Mouse (Mus musculus) hindbrain, embryonic 16.5 days (tissue): ENCODE data around the gene Gm44579. TPM values are rescaled to one million over a fixed set of nuclear protein-coding genes. Genes with fewer than 3 reads are reported as not detected.

Source experiments
- ATAC-seq: fragments of 200-750 bp; cut with Nextera tagmentation; 2 replicates; pipeline ENCODE4 v1.8.0; 2017; ENCODE audit warnings: moderate TSS enrichment, moderate library complexity
- H3K27ac ChIP-seq: fragments of 300-500 bp; sonication (generic); 2 replicates; pipeline ENCODE4 v1.5.1; 2014; ENCODE audit warnings: low read depth, mild to moderate bottlenecking, control low read depth, low read length, moderate library complexity
- H3K27me3 ChIP-seq: fragments of 300-500 bp; sonication (generic); replicated peaks from 2 replicates; pipeline ENCODE4 v1.6.1; 2014; ENCODE audit warnings: low read length; ENCODE audit not compliant: control insufficient read depth, insufficient read depth
- H3K36me3 ChIP-seq: fragments of 300-500 bp; sonication (generic); 2 replicates; pipeline ENCODE4 v1.6.1; 2014; ENCODE audit warnings: mild to moderate bottlenecking, low read length, moderate library complexity, mixed read lengths; ENCODE audit not compliant: control insufficient read depth, insufficient read depth
- H3K4me1 ChIP-seq: fragments of 300-500 bp; sonication (generic); 2 replicates; pipeline ENCODE4 v1.6.1; 2014; ENCODE audit warnings: low read depth, low read length; ENCODE audit not compliant: control insufficient read depth, insufficient read depth
- H3K4me2 ChIP-seq: fragments of 300-500 bp; sonication (generic); 2 replicates; pipeline ENCODE4 v1.6.1; 2014; ENCODE audit warnings: mild to moderate bottlenecking, low read length, control low read depth, moderate library complexity
- H3K4me3 ChIP-seq: fragments of 300-500 bp; sonication (generic); 2 replicates; pipeline ENCODE4 v1.5.1; 2014; ENCODE audit warnings: mild to moderate bottlenecking, low read length, control low read depth, moderate library complexity
- H3K9ac ChIP-seq: fragments of 300-500 bp; sonication (generic); 2 replicates; pipeline ENCODE4 v1.6.1; 2014; ENCODE audit warnings: low read depth, mild to moderate bottlenecking, control low read depth, low read length, moderate library complexity
- H3K9me3 ChIP-seq: fragments of 300-500 bp; sonication (generic); 2 replicates; pipeline ENCODE4 v1.6.1; 2014; ENCODE audit warnings: mild to moderate bottlenecking, low read length, moderate library complexity; ENCODE audit not compliant: control insufficient read depth
- WGBS: fragments of 180-500 bp; shearing (Covaris S2); extraction: QIAGEN DNeasy Blood & Tissue Kit; methylation state at CpG from one replicate; pipeline ENCODE4 v1.1.7; 2014; 5-methylcytosine and 5-hydroxymethylcytosine counted together
- polyA plus RNA-seq: library from polyadenylated mRNA; unstranded; fragments of >200 nt; fragmentation: Nextera tagmentation; extraction: Ambion mirVana; gene quantifications from 2 replicates; pipeline ENCODE4 v1.2.1, GENCODE M21; 2015

Gene Gm44579
- not detected in 2 replicates for polyA plus RNA-seq

DNA sequence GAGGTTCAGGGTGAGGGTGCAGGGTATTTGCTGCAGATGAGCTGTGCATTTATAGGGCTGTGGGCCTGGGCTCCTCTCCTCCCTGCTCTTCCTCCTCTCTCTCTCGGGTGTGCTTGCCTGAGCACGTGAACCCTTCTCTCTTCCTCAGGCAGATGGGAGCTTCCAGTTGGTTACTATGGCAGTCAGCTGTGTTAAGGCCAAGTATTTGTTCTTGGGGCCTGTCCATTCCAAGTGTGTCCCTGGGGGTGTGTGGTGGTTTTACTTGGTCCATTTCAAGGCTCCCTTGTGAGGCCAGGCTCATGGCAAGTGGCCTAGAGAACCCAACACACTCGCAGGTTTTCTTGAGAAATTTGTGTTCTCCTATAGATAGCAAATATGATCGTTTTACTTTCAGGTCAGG, at the start of gene Gm44579, which contains the start of gene Olfr287:
Gene Gm44579 (minus strand): TSS at position 101 of the 400 bp plus-strand sequence.
Gene Olfr287 (minus strand): TSS at position 180 of the 400 bp plus-strand sequence.
- H3K9ac ChIP-seq, result no peak within 1 kb of the TSS
- 50% methylated on average over 3 of the region's 4 CpGs for WGBS
- no peaks in the 10 kb centered on the region for H3K36me3 ChIP-seq
- ATAC-seq, result no peak
- no peaks in the 10 kb centered on the region for H3K4me1 ChIP-seq
- H3K9me3 ChIP-seq, result no peaks in the 10 kb centered on the region
- no peak within 1 kb of the TSS for H3K4me2 ChIP-seq
- no peak within 1 kb of the TSS for H3K27ac ChIP-seq
- H3K27me3 ChIP-seq, result no peaks in the 10 kb centered on the region
- H3K4me3 ChIP-seq, result no peak within 1 kb of the TSS

DNA sequence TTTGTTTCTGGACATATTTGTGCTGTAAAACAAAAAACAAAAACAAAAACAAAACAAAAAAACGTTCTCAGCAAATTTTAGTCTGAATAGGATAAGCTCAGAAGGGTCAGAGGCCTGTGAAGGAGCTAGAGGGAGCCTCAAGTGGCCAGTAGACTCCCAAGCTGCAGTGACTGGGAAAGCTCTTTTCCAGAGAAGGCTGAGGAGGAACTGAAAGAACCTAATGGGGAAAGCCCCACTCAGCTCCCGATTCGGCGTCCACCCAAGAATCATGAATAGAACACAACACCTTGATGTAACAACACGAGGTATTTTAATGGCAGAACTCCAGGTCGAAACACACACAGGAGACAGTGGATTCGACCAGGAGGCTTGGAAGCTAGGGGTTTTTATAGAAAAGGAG, 37.0 kb upstream of the Gm44579 start:
- Histone ChIP-seq H3K9me3 (no peaks in the 10 kb centered on the region), H3K4me1 (no peaks in the 10 kb centered on the region), H3K27ac (no peak overlapping the region), H3K4me3 (no peak overlapping the region), H3K36me3 (no peaks in the 10 kb centered on the region), H3K9ac (no peak overlapping the region), H3K4me2 (no peak overlapping the region), H3K27me3 (no peaks in the 10 kb centered on the region)
- no peak for ATAC-seq
- 90% methylated on average over 7 of the region's 7 CpGs for WGBS

DNA sequence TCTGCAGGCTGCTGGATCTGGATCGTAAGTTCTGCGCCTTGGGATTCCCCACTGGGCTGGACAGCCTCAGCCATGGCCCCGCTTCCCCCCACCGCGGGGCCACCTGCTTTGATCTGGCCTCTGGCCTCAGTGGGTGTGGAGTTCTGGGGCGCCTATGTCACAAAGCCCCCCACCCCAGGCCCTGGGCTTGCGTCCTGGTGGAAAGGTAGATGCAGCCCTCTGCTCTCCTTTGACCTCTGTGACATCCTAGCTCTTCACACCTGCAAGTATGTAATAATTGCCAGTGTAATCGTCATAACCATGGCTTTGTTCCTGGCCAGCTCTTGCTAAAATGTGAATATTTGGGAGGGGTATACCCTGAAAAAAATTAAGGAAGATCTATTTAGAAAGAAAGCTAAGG, 36.4 kb upstream of the Gm44579 start, which contains the start of gene H1fnt:
Gene H1fnt (minus strand): TSS at position 101 of the 400 bp plus-strand sequence.
- no peaks in the 10 kb centered on the region for H3K36me3 ChIP-seq
- H3K9me3 ChIP-seq, result no peaks in the 10 kb centered on the region
- WGBS, result 83% methylated on average over 8 of the region's 8 CpGs
- H3K4me1 ChIP-seq, result no peaks in the 10 kb centered on the region
- no peaks in the 10 kb centered on the region for H3K27me3 ChIP-seq
- no peak within 1 kb of the TSS for H3K4me2 ChIP-seq
- H3K4me3 ChIP-seq, result no peak within 1 kb of the TSS
- ATAC-seq, result no peak
- H3K9ac ChIP-seq, result no peak within 1 kb of the TSS
- H3K27ac ChIP-seq, result no peak within 1 kb of the TSS

DNA sequence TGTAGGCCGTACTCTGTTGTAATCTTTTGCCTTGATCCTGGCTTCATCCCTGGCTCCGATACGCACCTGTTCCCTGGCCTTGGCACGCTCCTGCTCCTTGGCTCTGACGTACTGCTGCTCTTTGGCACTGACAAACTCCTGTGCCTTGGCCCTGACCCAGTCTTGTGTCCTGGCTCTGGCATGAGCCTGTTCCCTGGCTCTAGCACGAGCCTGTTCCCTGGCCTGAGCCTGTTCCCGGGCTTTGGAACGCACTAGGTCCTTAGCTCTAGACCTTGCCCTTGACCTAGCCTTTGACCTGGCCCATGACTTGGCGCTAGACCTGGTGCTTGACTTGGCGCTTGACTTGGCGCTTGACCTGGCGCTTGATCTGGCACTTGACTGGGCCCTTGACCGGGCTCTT, 35.5 kb upstream of the Gm44579 start:
- no peak overlapping the region for H3K9ac ChIP-seq
- no peak overlapping the region for H3K4me3 ChIP-seq
- no peak overlapping the region for H3K27ac ChIP-seq
- ATAC-seq, result no peak
- H3K4me2 ChIP-seq, result no peak overlapping the region
- 90% methylated on average over 13 of the region's 13 CpGs for WGBS
- no peaks in the 10 kb centered on the region for H3K36me3 ChIP-seq
- no peaks in the 10 kb centered on the region for H3K9me3 ChIP-seq
- H3K4me1 ChIP-seq, result no peaks in the 10 kb centered on the region
- no peaks in the 10 kb centered on the region for H3K27me3 ChIP-seq

DNA sequence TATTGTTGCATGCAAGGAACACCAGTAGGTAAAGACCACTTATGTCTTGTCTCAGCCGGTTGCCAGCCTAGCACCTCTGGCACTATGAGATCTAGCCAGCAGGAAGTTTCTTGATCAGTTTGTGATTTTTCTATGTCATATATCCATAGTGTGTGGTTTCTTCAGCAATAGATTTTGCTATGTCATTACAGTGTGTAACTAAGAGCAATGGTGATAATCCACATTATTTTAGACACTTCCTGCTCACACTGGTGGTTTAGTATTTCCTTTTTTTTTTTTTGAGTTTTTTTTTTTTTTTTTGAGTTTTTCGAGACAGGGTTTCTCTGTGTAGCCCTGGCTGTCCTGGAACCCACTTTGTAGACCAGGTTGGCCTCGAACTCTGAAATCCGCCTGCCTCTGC, 14.7 kb upstream of the Gm44579 start:
- no peak for ATAC-seq
- WGBS, result 90% methylated on average over 4 of the region's 4 CpGs
- Histone ChIP-seq H3K27ac (no peak overlapping the region), H3K4me3 (no peak overlapping the region), H3K4me2 (no peak overlapping the region), H3K4me1 (no peaks in the 10 kb centered on the region), H3K27me3 (no peaks in the 10 kb centered on the region), H3K36me3 (no peaks in the 10 kb centered on the region), H3K9ac (no peak overlapping the region), H3K9me3 (peaks cover 3% of the 10 kb centered on the region; the same call in 1 of the 2 replicates)

DNA sequence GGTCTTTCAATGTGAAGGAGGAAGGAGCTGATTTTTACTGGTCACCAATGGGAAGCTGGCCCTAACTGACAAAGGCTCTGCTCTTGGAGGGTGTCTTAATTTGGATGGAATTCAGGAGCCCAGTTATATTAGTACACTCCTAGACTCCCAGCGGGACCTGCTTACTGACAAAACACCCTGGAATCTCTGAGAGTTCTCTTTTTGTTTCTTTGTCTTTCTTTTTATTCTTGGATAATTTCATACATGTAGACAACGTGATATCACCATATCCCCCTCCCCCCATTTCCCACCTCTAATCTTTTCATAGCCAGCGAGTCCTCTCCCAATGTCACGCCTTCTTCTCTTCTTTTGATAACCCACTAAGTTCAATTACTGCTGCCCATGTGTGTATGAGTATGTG, 13.6 kb upstream of the Gm44579 start, which contains the start of gene Olfr286:
Gene Olfr286 (minus strand): TSS at position 101 of the 400 bp plus-strand sequence.
- ATAC-seq, result no peak
- Histone ChIP-seq H3K9ac (no peak within 1 kb of the TSS), H3K27me3 (no peaks in the 10 kb centered on the region), H3K4me3 (no peak within 1 kb of the TSS), H3K4me1 (no peaks in the 10 kb centered on the region), H3K36me3 (no peaks in the 10 kb centered on the region), H3K4me2 (no peak within 1 kb of the TSS), H3K9me3 (peaks cover 3% of the 10 kb centered on the region; the same call in 1 of the 2 replicates), H3K27ac (no peak within 1 kb of the TSS)
- WGBS, result 89% methylated on average over 4 of the region's 4 CpGs

DNA sequence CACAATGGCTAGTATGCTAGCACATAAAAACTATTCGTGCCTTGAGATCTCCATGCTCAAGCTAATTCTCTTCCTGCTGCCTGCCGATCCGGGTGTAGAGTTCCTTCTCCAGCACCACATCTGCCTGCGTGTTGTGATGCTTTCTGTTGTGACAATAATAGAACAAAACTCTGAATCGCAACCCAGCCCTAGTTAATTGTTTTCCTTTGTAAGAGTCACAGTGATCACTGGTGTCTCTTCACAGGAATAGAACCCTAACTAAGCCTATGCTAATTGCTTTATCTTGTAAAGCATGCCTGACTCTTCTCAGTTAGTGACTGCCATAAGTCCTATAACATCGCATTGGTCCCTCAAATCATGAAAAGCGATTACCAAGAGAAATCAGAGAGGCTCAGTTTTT, 5.3 kb upstream of the Gm44579 start:
- Histone ChIP-seq H3K9ac (no peak overlapping the region), H3K27me3 (no peaks in the 10 kb centered on the region), H3K4me3 (no peak overlapping the region), H3K36me3 (no peaks in the 10 kb centered on the region), H3K9me3 (no peaks in the 10 kb centered on the region), H3K4me2 (no peak overlapping the region), H3K27ac (no peak overlapping the region), H3K4me1 (no peaks in the 10 kb centered on the region)
- ATAC-seq, result no peak
- 72% methylated on average over 7 of the region's 7 CpGs for WGBS

DNA sequence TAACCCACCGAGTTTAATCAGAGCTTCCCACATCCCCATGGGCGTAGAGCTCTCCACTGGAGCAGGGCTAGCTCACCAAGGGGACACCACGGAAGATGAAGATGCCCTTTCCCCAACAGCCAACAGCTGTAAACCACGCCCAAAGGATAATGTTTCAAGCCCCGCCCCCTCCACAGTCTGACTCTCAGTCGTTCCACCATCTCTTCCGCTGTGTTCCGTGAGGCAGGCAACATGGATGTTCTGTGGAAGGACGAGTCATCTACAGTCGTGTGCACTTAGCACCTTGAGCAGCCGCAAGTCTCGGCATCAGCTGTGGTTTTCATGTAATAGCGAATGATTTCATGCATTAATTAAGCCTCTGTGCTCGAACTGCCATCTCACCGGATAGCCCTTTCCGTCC, 4.8 kb upstream of the Gm44579 start:
- Histone ChIP-seq H3K4me2 (no peak overlapping the region), H3K9ac (no peak overlapping the region), H3K27ac (no peak overlapping the region), H3K4me1 (no peaks in the 10 kb centered on the region), H3K9me3 (no peaks in the 10 kb centered on the region), H3K27me3 (no peaks in the 10 kb centered on the region), H3K36me3 (no peaks in the 10 kb centered on the region), H3K4me3 (no peak overlapping the region)
- WGBS, result 44% methylated on average over 16 of the region's 16 CpGs
- ATAC-seq, result no peak

DNA sequence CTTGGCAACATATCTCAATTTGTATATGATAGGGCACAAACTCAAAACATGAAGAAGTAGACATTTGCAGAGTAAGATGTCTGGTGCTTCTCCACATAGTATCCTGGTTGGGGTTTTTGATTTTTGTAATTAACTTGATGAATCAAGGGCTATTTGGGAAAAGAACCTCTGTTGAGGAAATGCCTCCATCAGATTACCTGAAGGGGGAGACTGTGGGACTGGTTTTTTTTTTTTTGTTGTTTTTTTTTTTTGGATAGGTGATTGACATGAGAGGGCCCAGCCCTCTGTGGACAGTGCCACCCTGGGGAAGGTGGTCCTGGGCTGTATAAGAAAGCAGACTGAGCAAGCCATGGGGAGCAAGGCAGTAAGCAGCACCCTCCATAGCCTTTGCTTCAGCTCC, 1.6 kb upstream of the Gm44579 start:
- H3K4me3 ChIP-seq, result no peak overlapping the region
- no peak overlapping the region for H3K4me2 ChIP-seq
- H3K9me3 ChIP-seq, result no peaks in the 10 kb centered on the region
- H3K36me3 ChIP-seq, result no peaks in the 10 kb centered on the region
- no peak overlapping the region for H3K27ac ChIP-seq
- H3K27me3 ChIP-seq, result no peaks in the 10 kb centered on the region
- H3K4me1 ChIP-seq, result no peaks in the 10 kb centered on the region
- no peak overlapping the region for H3K9ac ChIP-seq
- ATAC-seq, result no peak

DNA sequence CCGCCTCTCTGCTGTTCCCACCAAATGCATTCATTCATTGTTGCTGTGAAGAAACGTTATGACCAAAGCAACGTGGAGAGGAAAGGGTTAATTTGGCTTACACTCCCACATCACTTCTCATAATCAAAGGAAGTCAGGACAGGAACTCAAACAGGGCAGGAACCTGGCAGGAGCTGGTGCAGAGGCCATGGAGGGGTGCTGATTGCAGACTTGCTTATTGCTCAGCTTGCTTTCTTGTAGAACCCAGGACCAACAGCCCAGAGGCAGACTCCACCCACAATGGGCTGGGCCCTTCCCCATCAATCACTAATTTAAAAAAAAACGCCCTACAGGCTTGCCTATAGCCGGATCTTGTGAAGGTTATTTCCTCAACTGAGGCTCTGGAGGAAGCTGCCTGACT, 6.6 kb downstream of the Gm44579 start:
- Histone ChIP-seq H3K27ac (no peak overlapping the region), H3K4me2 (no peak overlapping the region), H3K9ac (no peak overlapping the region), H3K9me3 (no peaks in the 10 kb centered on the region), H3K36me3 (no peaks in the 10 kb centered on the region), H3K4me3 (no peak overlapping the region), H3K27me3 (no peaks in the 10 kb centered on the region), H3K4me1 (no peaks in the 10 kb centered on the region)
- ATAC-seq, result no peak
- 77% methylated on average over 5 of the region's 5 CpGs for WGBS
